Mouse (Mus musculus): ENCODE measurements around the gene Gm13102. TPM values are rescaled to one million over a fixed set of nuclear protein-coding genes. Genes with fewer than 3 reads are reported as not detected.
"Not testable (repeated sequence)": the region's sequence is repeated elsewhere in the genome, so short reads cannot be mapped to it uniquely, and the experiment has no call there.

Gm13102 gene
- not detected for total RNA-seq (2021)
- long read RNA-seq, experiment 1: 0 reads
- long read RNA-seq, experiment 2: 0 reads

DNA sequence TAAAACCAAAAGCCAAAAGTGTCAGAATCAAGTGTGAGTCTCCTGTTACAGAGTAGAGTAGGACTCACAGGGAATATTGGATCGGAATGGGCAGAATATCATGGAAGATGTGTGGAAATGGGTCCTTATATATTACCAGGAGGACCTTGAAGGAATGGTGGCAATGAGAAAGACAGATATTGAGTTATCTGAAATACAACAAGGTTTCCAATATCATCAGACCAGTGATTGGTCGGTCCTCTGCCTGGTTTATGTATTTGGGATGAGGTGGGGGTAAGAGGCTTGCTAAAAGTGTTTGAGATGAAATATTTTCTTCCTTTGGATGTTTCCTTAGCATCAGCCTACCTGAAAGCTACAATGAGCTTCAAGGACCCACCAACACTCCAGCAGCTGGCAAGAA, at the start of gene Gm13102:
TSS of gene Gm13102 (plus strand) at position 301 of the 400 bp plus-strand sequence.
- DNase-seq: not testable (repeated sequence)

DNA sequence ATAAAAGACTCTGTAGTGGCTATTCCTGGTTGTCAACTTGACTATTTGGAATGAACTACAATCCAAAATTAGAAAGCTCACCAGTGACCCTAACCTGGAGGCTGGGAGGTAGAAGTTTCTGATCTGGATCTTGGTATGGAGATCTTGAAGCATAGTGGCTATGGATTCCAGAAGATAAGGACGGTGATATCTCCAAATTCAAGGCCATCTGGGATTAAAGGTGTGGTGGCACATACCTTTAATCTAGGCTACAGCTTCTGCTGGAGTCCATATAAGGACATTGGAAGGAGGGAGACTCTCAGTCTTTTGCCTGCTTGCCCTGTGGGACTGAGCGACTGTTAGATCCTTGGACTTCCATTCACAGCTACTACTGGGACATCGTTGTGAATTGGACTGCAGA, 47.4 kb upstream of the Gm13102 start, which contains the start of gene Pramel4:
TSS of gene Pramel4 (plus strand) at position 301 of the 400 bp plus-strand sequence.
- not testable (repeated sequence) for DNase-seq

Other genes starting within 250 kb of the Gm13102 start
- gene Pramef6, start 206.1 kb upstream of the Gm13102 start, total RNA-seq (2021): not detected
- gene Pramef25, start 155.5 kb upstream of the Gm13102 start, total RNA-seq (2021): not detected
- gene Gm13101, start 139.5 kb upstream of the Gm13102 start, total RNA-seq (2021): not detected
- not detected for gene Pramef17, start 112.1 kb upstream of the Gm13102 start, total RNA-seq (2021)
- gene Pramel4, start 47.3 kb upstream of the Gm13102 start, total RNA-seq (2021): not detected
- gene Oog3, start 56.2 kb downstream of the Gm13102 start, total RNA-seq (2021): not detected
- not detected for gene Oog2, start 84.2 kb downstream of the Gm13102 start, total RNA-seq (2021)
- not detected for gene C87977, start 106.8 kb downstream of the Gm13102 start, total RNA-seq (2021)
- not detected for gene Pramel5, start 174.0 kb downstream of the Gm13102 start, total RNA-seq (2021)
- not detected for gene Gm13128, start 223.8 kb downstream of the Gm13102 start, total RNA-seq (2021)